Mouse (Mus musculus) intestine, embryonic 15.5 days (tissue): Measurements from ENCODE around the gene Dydc2. TPM values are rescaled to one million over a fixed set of nuclear protein-coding genes. Genes with fewer than 3 reads are reported as not detected.
"Not testable (repeated sequence)": the region's sequence is repeated elsewhere in the genome, so short reads cannot be mapped to it uniquely, and the experiment has no call there.

Experiments used
- ATAC-seq: fragments of 200-750 bp; cut with Nextera tagmentation; 2 replicates; pipeline ENCODE4 v1.8.0; 2017; ENCODE audit warnings: moderate TSS enrichment, moderate library complexity
- H3K27ac ChIP-seq: fragments of 300-500 bp; sonication (generic); 2 replicates; pipeline ENCODE4 v1.5.1; 2015; ENCODE audit warnings: mild to moderate bottlenecking, inconsistent platforms
- H3K27me3 ChIP-seq: fragments of 300-500 bp; sonication (generic); replicated peaks from 2 replicates; pipeline ENCODE4 v1.6.1; 2015; ENCODE audit warnings: inconsistent platforms
- H3K36me3 ChIP-seq: fragments of 300-500 bp; sonication (generic); 2 replicates; pipeline ENCODE4 v1.6.1; 2015; ENCODE audit warnings: inconsistent platforms
- H3K4me1 ChIP-seq: fragments of 300-500 bp; sonication (generic); replicated peaks from 2 replicates; pipeline ENCODE4 v1.6.1; 2015; ENCODE audit warnings: inconsistent platforms
- H3K4me2 ChIP-seq: fragments of 300-500 bp; sonication (generic); replicated peaks from 2 replicates; pipeline ENCODE4 v1.6.1; 2015; ENCODE audit warnings: mild to moderate bottlenecking, inconsistent platforms
- H3K4me3 ChIP-seq: fragments of 300-500 bp; sonication (generic); replicated peaks from 2 replicates; pipeline ENCODE4 v1.5.1; 2015; ENCODE audit warnings: inconsistent platforms
- H3K9ac ChIP-seq: fragments of 300-500 bp; sonication (generic); 2 replicates; pipeline ENCODE4 v1.6.1; 2015; ENCODE audit warnings: inconsistent platforms
- H3K9me3 ChIP-seq: fragments of 300-500 bp; sonication (generic); 2 replicates; pipeline ENCODE4 v1.6.1; 2016; ENCODE audit warnings: inconsistent platforms
- WGBS: fragments of 180-500 bp; shearing (Covaris S2); methylation state at CpG from one replicate; pipeline ENCODE4 v1.1.7; 2015; 5-methylcytosine and 5-hydroxymethylcytosine counted together
- polyA plus RNA-seq: library from polyadenylated mRNA; unstranded; fragments of >200 nt; fragmentation: Nextera tagmentation; extraction: Ambion mirVana; gene quantifications from 2 replicates; pipeline ENCODE4 v1.2.1, GENCODE M21; 2015

Gene Dydc2
- polyA plus RNA-seq, 1 experiment from 2014 or later = not detected

GRCm38 (mm10) chr14:41082408-41082807 is 13.4 kb upstream of the Dydc2 start:
- no peak overlapping the region for H3K9ac ChIP-seq
- no peak overlapping the region for H3K4me2 ChIP-seq
- H3K4me3 ChIP-seq = no peak overlapping the region
- WGBS = 90% methylated on average over 2 of the region's 2 CpGs
- no peak overlapping the region for H3K27ac ChIP-seq
- ATAC-seq = no peak
- no peaks in the 10 kb centered on the region for H3K9me3 ChIP-seq
- no peaks in the 10 kb centered on the region for H3K4me1 ChIP-seq
- no peaks in the 10 kb centered on the region for H3K36me3 ChIP-seq
- H3K27me3 ChIP-seq = no peaks in the 10 kb centered on the region

GRCm38 (mm10) chr14:41072944-41073275 is 3.9 kb upstream of the Dydc2 start:
- Histone ChIP-seq H3K4me1 (no peaks in the 10 kb centered on the region), H3K36me3 (no peaks in the 10 kb centered on the region), H3K4me3 (peak overlapping the region; percentile 29), H3K27ac (no peak overlapping the region), H3K4me2 (peak overlapping the region; percentile 75), H3K9ac (no peak overlapping the region), H3K27me3 (no peaks in the 10 kb centered on the region), H3K9me3 (no peaks in the 10 kb centered on the region)
- WGBS = 3% methylated on average over 8 of the region's 8 CpGs
- ATAC-seq = no peak; the same call in 1 of the 2 replicates

GRCm38 (mm10) chr14:41072229-41072943 is 3.4 kb upstream of the Dydc2 start, which contains the start of gene Dydc1:
Gene Dydc1, plus strand, starts transcription at chr14:41072911.
- peak; percentile 85 for ATAC-seq
- peak within 1 kb of the TSS; percentile 29 for H3K4me3 ChIP-seq
- no peaks in the 10 kb centered on the region for H3K36me3 ChIP-seq
- 11% methylated on average over 23 of the region's 23 CpGs for WGBS
- H3K4me1 ChIP-seq = no peaks in the 10 kb centered on the region
- peak within 1 kb of the TSS; percentile 75 for H3K4me2 ChIP-seq
- H3K9me3 ChIP-seq = no peaks in the 10 kb centered on the region
- H3K27me3 ChIP-seq = no peaks in the 10 kb centered on the region
- no peak within 1 kb of the TSS for H3K9ac ChIP-seq
- H3K27ac ChIP-seq = no peak within 1 kb of the TSS

- Histone ChIP-seq H3K27me3 (no peaks in the 10 kb centered on the region), H3K4me3 (no peak overlapping the region), H3K4me1 (no peaks in the 10 kb centered on the region), H3K4me2 (no peak overlapping the region), H3K36me3 (no peaks in the 10 kb centered on the region), H3K9me3 (no peaks in the 10 kb centered on the region), H3K27ac (no peak overlapping the region), H3K9ac (no peak overlapping the region)
- ATAC-seq = no peak
- WGBS = 78% methylated on average over 3 of the region's 3 CpGs
Measured at GRCm38 (mm10) chr14:41070343-41070742, 1.3 kb upstream of the Dydc2 start.

GRCm38 (mm10) chr14:41066416-41066815 is 2.6 kb downstream of the Dydc2 start:
- no peak for ATAC-seq
- WGBS = 12% methylated on average over 1 of the region's 1 CpGs

GRCm38 (mm10) chr14:41065168-41065567 is 3.8 kb downstream of the Dydc2 start:
- H3K9ac ChIP-seq = no peak overlapping the region
- no peaks in the 10 kb centered on the region for H3K36me3 ChIP-seq
- no peaks in the 10 kb centered on the region for H3K9me3 ChIP-seq
- H3K27ac ChIP-seq = no peak overlapping the region
- H3K4me3 ChIP-seq = no peak overlapping the region
- 0 out of 2 replicates have a peak, but pooled peaks have one; percentile 12 for ATAC-seq
- no peaks in the 10 kb centered on the region for H3K4me1 ChIP-seq
- H3K27me3 ChIP-seq = no peaks in the 10 kb centered on the region
- no peak overlapping the region for H3K4me2 ChIP-seq
- 43% methylated on average over 2 of the region's 2 CpGs for WGBS

More at GRCm38 (mm10) chr14:41066416-41066815, 2.6 kb downstream of the Dydc2 start:
- no peak overlapping the region for H3K9ac ChIP-seq
- no peak overlapping the region for H3K4me3 ChIP-seq
- H3K4me2 ChIP-seq = no peak overlapping the region
- H3K9me3 ChIP-seq = no peaks in the 10 kb centered on the region
- H3K4me1 ChIP-seq = no peaks in the 10 kb centered on the region
- H3K27me3 ChIP-seq = no peaks in the 10 kb centered on the region
- H3K27ac ChIP-seq = no peak overlapping the region
- H3K36me3 ChIP-seq = no peaks in the 10 kb centered on the region

GRCm38 (mm10) chr14:41053190-41053589 is 15.8 kb downstream of the Dydc2 start:
- not testable (repeated sequence) for H3K27me3 ChIP-seq, H3K36me3 ChIP-seq, H3K4me3 ChIP-seq, H3K4me1 ChIP-seq, H3K27ac ChIP-seq, H3K9me3 ChIP-seq, ATAC-seq, H3K9ac ChIP-seq, H3K4me2 ChIP-seq
- 63% methylated on average over 3 of the region's 4 CpGs for WGBS

- no peaks in the 10 kb centered on the region for H3K4me1 ChIP-seq
- H3K4me3 ChIP-seq = no peak overlapping the region
- H3K4me2 ChIP-seq = no peak overlapping the region
- H3K27ac ChIP-seq = no peak overlapping the region
- no peaks in the 10 kb centered on the region for H3K27me3 ChIP-seq
- H3K9me3 ChIP-seq = no peaks in the 10 kb centered on the region
- no peak for ATAC-seq
- 80% methylated on average over 5 of the region's 5 CpGs for WGBS
- no peak overlapping the region for H3K9ac ChIP-seq
- H3K36me3 ChIP-seq = no peaks in the 10 kb centered on the region
Measured at GRCm38 (mm10) chr14:41052481-41052880, 16.5 kb downstream of the Dydc2 start.

GRCm38 (mm10) chr14:41050471-41050870 is 18.5 kb downstream of the Dydc2 start:
- Histone ChIP-seq H3K27ac (no peak overlapping the region), H3K4me1 (no peaks in the 10 kb centered on the region)

GRCm38 (mm10) chr14:41047402-41047801 is 21.6 kb downstream of the Dydc2 start:
- H3K4me3 ChIP-seq = no peak overlapping the region
- no peaks in the 10 kb centered on the region for H3K27me3 ChIP-seq
- H3K9me3 ChIP-seq = no peaks in the 10 kb centered on the region
- no peak overlapping the region for H3K27ac ChIP-seq
- H3K4me2 ChIP-seq = no peak overlapping the region
- H3K4me1 ChIP-seq = no peaks in the 10 kb centered on the region
- no peak for ATAC-seq
- 75% methylated on average over 2 of the region's 2 CpGs for WGBS
- no peak overlapping the region for H3K9ac ChIP-seq
- no peaks in the 10 kb centered on the region for H3K36me3 ChIP-seq

More at GRCm38 (mm10) chr14:41050471-41050870, 18.5 kb downstream of the Dydc2 start:
- 64% methylated on average over 6 of the region's 6 CpGs for WGBS
- Histone ChIP-seq H3K27me3 (no peaks in the 10 kb centered on the region), H3K36me3 (no peaks in the 10 kb centered on the region), H3K4me2 (no peak overlapping the region), H3K9ac (no peak overlapping the region), H3K4me3 (no peak overlapping the region), H3K9me3 (no peaks in the 10 kb centered on the region)
- no peak for ATAC-seq

- Histone ChIP-seq H3K4me3 (no peak overlapping the region), H3K27me3 (no peaks in the 10 kb centered on the region), H3K4me2 (no peak overlapping the region), H3K9ac (no peak overlapping the region), H3K27ac (no peak overlapping the region), H3K4me1 (no peaks in the 10 kb centered on the region), H3K36me3 (no peaks in the 10 kb centered on the region), H3K9me3 (no peaks in the 10 kb centered on the region)
- ATAC-seq = peak; percentile 44; the same call in 1 of the 2 replicates
- WGBS = 35% methylated on average over 6 of the region's 6 CpGs
Measured at GRCm38 (mm10) chr14:41035146-41035798, 33.7 kb downstream of the Dydc2 start.

GRCm38 (mm10) chr14:41033135-41034110 is 35.6 kb downstream of the Dydc2 start:
- H3K27ac ChIP-seq = no peak overlapping the region
- no peaks in the 10 kb centered on the region for H3K4me1 ChIP-seq
- ATAC-seq = peak; percentile 81
- H3K27me3 ChIP-seq = no peaks in the 10 kb centered on the region
- H3K9me3 ChIP-seq = no peaks in the 10 kb centered on the region
- H3K4me3 ChIP-seq = no peak overlapping the region
- H3K4me2 ChIP-seq = no peak overlapping the region; the same call in 1 of the 2 replicates
- H3K9ac ChIP-seq = no peak overlapping the region
- H3K36me3 ChIP-seq = no peaks in the 10 kb centered on the region
- 53% methylated on average over 13 of the region's 13 CpGs for WGBS
